8 mouse cellular contexts compared by ENCODE assay signal in the genomic region with DNA sequence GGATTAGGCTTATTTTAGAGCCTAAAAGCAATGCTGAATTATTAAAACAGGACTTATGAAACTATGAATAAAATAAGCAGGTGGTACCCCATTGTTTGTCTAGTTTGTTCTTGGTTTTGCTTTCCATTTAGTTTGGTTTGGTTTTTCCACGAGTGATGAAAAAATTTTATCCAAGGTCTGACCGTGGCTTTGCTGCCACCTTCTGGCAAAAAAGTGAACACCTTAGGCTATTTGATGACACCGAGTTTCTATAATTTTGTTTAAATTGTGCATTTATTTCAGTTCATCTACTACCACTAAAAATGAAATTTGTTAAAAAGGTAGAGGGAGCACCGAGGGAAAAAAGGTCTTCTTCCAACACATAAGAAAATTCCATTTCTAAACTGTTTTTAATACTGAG. TPM values are rescaled to one million over a fixed set of nuclear protein-coding genes. Genes with fewer than 3 reads are reported as not detected.
DNase-seq lines count a peak whose midpoint lies in the region; ATAC-seq lines count a peak whose summit lies in the region.

No protein-coding gene starts in this region.

- no peaks in the 10 kb centered on the region for H3K27me3 ChIP-seq in splenic B cell, adult 2 months (ENCODE audit: control insufficient read depth, insufficient read depth, low read length, poor library complexity, severe bottlenecking)

- DNase-seq in cerebellum, adult 18-20 months: peak; percentile 28 to 42
- DNase-seq in cerebellum, adult 11 months: no peak
- peak; percentile 66 to 70 for DNase-seq in layer of hippocampus, postnatal 10 days (ENCODE audit: low spot score in 2 of 2)
- DNase-seq in layer of hippocampus, adult 9-11 months: no peak
- peak; percentile 29 to 75 for DNase-seq in kidney, postnatal 36 days
- DNase-seq in splenic B cell, adult 2 months (ENCODE audit: low read depth, low spot score): peak; percentile 70

- H3K36me3 ChIP-seq in splenic B cell, adult 2 months (ENCODE audit: control insufficient read depth, insufficient read depth, low read length, poor library complexity, severe bottlenecking): no peaks in the 10 kb centered on the region

- ATAC-seq in CD4-positive, CD25-positive, alpha-beta regulatory T cell, adult 4 months: peak; percentile 79
- ATAC-seq in common myeloid progenitor, adult 5-6 weeks (replicated peaks; ENCODE audit: low read depth, poor library complexity, severe bottlenecking): peak; percentile 68; the same call in 1 of the 2 replicates

RNA-seq across cellular contexts. Expression of gene Sub1, which starts 30.4 kb away (rescaled TPM):
- 100 to 1,000 TPM; 338 to 348 TPM for total RNA-seq in layer of hippocampus, postnatal 10 days (2021)
- 100 to 1,000 TPM; 633 to 791 TPM for polyA plus RNA-seq in CD4-positive, CD25-positive, alpha-beta regulatory T cell, adult 4 months (2017; shearing (Covaris generic))
- 717 and 731 TPM in 2 replicates for total RNA-seq in common myeloid progenitor, adult 5-6 weeks (2017)

RNA-seq across cellular contexts. Expression of gene Npr3, which starts 59.3 kb away (rescaled TPM):
- 10 to 100 TPM; 20.1 to 21.6 TPM for total RNA-seq in layer of hippocampus, postnatal 10 days (2021)
- polyA plus RNA-seq in CD4-positive, CD25-positive, alpha-beta regulatory T cell, adult 4 months (2017; shearing (Covaris generic)): not detected
- not detected in 2 replicates for total RNA-seq in common myeloid progenitor, adult 5-6 weeks (2017)

Comparison
In these comparisons a context has a peak if more than half of its experiments do, and no peak if none do; other contexts are left out.
1. DNase-seq: peak in cerebellum, adult 18-20 months (2 of 2), layer of hippocampus, postnatal 10 days (2 of 2), kidney, postnatal 36 days (2 of 2) and splenic B cell, adult 2 months (single experiment); none in cerebellum, adult 11 months (single experiment) and layer of hippocampus, adult 9-11 months (single experiment).
2. RNA of gene Npr3, which starts 59.3 kb away (total RNA-seq): 20.1 to 21.6 TPM in layer of hippocampus, postnatal 10 days; not detected in common myeloid progenitor, adult 5-6 weeks; every median in the first group is over 10 times any median in the second.